Mouse (Mus musculus) lung, adult 2 months (tissue): Measurements from ENCODE around the gene Napepld. TPM values are rescaled to one million over a fixed set of nuclear protein-coding genes. Genes with fewer than 3 reads are reported as not detected.

Experiments
- DNase-seq: peaks from one replicate; pipeline ENCODE4 v3.0.0; 2022
- H3K4me1 ChIP-seq: fragments of 200-500 bp; 2 replicates; pipeline ENCODE4 v1.6.1; 2011; ENCODE audit warnings: low read length; ENCODE audit not compliant: control insufficient read depth, insufficient read depth
- H3K4me3 ChIP-seq: fragments of 200-500 bp; replicated peaks from 2 replicates; pipeline ENCODE3; 2011; ENCODE audit warnings: low read depth, mild to moderate bottlenecking, control low read depth, low read length; ENCODE audit errors: extremely low read depth
- CTCF ChIP-seq: fragments of 200-500 bp; IDR thresholded peaks from 2 replicates; pipeline ENCODE4 v1.5.1; 2011; ENCODE audit warnings: mild to moderate bottlenecking, low read length, control low read depth; ENCODE audit not compliant: insufficient read depth
- POLR2A ChIP-seq: fragments of 200-500 bp; IDR thresholded peaks from 2 replicates; pipeline ENCODE4 v1.6.1; 2011; ENCODE audit warnings: low read depth, mild to moderate bottlenecking, control low read depth, low read length, borderline replicate concordance; ENCODE audit errors: extremely low read depth
- WGBS: fragments of 180-500 bp; shearing (Covaris S2); methylation state at CpG from one replicate; pipeline ENCODE4 v1.1.7; 2018; 5-methylcytosine and 5-hydroxymethylcytosine counted together
- polyA plus RNA-seq: library from polyadenylated mRNA; depleted of rRNA; stranded (reverse); fragments of >200 nt; gene quantifications from 2 replicates; pipeline ENCODE4 v1.2.3, GENCODE M21; 2012

The Napepld gene
- polyA plus RNA-seq, 1 experiment = 3.6 TPM

DNA sequence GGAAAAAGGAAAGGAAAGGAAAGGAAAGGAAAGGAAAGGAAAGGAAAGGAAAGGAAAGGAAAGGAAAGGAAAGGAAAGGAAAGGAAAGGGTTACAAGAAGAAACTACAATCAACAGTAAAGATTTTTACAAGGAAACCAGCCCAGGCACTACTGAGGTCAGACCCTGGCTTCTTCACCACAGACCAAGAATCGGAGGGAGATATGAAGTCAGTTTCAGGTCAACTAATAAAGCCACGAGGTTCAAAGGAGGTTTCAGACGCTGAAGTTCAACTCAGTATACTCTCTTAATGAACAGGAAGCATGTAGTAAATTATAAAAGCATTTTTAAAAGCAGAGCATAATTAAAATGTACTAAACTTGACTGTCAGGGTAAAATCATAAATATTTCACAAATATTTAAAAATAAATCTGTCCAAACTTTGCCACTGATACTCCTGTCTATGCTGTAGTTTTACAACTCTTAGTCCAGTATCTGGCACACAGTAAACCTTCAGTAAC, 7.8 kb downstream of the Napepld start:
- DNase-seq = no peak
- Histone ChIP-seq H3K4me3 (no peak overlapping the region), H3K4me1 (no peaks in the 10 kb centered on the region; the same call in 1 of the 2 replicates)
- TF ChIP-seq CTCF (no peak), POLR2A (no peak)
- WGBS = 50% methylated on average over 3 of the region's 3 CpGs

DNA sequence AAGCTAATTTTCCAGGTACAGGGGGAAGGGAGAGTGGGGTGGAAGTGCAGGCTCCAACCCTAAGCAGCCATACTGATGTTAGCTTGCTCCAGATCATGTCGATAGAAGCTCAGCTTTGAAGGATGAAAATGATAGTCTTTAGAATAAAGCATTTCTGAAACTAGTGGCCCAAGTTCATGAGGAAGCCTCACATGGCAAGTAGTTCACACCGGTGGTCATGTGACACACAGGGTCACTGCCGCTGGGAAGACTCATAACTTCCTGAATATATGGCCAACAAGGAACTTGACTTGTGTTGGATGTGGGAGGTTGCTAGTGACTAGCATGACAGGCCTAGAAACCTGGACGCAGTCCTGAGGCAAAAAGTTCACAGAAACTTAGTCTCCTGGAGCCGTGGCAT, 9.0 kb downstream of the Napepld start:
- WGBS = 92% methylated on average over 5 of the region's 5 CpGs
- TF ChIP-seq POLR2A = no peak
- no peak for TF ChIP-seq CTCF
- Histone ChIP-seq H3K4me3 (no peak overlapping the region), H3K4me1 (no peaks in the 10 kb centered on the region; the same call in 1 of the 2 replicates)
- no peak for DNase-seq

DNA sequence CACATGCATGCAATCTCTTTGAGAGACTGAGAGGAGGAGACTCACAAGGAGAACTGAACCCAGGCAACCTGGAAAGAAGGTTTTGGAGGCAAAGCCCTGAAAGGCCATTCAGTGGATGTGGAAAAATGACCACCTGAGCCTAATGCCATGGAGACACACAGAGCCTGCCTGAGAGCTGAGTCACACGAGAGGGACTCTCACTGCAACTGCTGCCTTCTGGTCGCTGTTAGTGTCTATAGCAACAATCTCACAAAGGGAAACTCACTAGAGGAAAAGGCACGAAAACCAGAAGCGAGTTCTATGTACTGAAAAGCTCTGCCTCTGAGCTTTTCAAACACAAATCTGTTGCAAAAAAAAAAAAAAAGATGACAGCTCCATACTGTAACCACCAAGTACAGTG, 14.2 kb downstream of the Napepld start:
- TF ChIP-seq POLR2A (no peak), CTCF (no peak)
- WGBS = 55% methylated on average over 4 of the region's 4 CpGs
- no peaks in the 10 kb centered on the region for H3K4me1 ChIP-seq
- DNase-seq = no peak
- no peak overlapping the region for H3K4me3 ChIP-seq

DNA sequence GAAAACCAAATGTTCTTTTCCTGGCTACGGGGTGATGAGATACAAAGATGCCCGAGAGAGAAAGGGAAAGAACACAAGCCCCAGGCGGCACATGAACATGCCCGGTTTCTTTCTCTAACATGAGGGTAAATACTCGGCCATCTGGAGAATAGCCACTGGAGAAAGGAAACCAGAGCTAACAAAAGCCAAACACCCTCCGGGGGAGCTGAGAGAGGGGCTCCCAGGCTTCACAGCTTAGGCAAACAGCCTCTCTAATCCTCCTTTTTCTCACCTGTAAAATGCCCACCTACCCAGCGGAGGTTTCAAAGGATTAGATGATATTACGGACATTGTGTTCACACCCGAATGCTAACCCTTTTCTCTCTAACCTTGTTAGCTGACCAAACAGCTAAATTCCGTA, 16.2 kb downstream of the Napepld start:
- no peak overlapping the region for H3K4me3 ChIP-seq
- DNase-seq = no peak
- H3K4me1 ChIP-seq = no peaks in the 10 kb centered on the region
- TF ChIP-seq POLR2A (no peak), CTCF (no peak)
- WGBS = 71% methylated on average over 10 of the region's 10 CpGs

DNA sequence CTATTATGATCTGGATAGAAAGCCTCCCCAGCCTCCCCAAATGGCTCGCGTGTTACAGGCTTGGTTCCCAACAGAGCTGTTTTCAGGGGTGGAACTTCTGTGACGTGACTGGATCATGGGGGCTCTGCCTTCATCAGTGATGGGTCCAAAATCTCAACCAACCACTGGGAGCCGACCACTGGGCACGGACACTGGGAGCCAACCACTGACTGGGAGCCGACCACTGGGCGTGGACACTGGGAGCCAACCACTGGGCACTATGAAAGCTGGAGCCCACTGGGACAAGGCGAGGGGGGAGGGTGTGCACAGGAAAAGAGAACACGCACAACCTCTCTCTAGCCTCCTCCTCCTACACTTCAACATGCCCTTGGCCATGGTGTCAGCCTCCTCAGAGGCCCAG, 17.4 kb downstream of the Napepld start:
- Histone ChIP-seq H3K4me3 (no peak overlapping the region), H3K4me1 (no peaks in the 10 kb centered on the region)
- no peak for DNase-seq
- WGBS = 95% methylated on average over 9 of the region's 9 CpGs
- TF ChIP-seq POLR2A = no peak
- no peak for TF ChIP-seq CTCF

DNA sequence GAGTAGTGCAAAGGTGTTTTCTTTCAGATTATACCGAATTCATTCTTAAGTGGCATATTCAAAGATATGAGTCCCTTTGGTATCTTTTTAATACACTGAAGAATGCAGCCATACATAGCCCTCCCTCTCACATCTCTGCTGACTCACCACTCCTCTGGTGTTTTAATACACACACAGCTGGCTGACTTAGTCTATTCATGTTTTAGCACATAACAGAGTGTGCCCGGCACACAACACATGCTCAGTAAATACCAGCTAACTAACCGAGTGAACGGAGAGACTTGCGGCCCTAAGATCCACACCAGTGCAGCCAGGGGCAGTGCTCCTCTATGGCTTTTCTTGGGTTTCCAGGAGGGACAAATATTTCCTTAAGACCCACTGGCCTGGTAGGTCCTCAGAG, 20.3 kb downstream of the Napepld start:
- DNase-seq = no peak
- no peak overlapping the region for H3K4me3 ChIP-seq
- 64% methylated on average over 5 of the region's 5 CpGs for WGBS
- no peak for TF ChIP-seq CTCF
- TF ChIP-seq POLR2A = no peak
- no peaks in the 10 kb centered on the region for H3K4me1 ChIP-seq

DNA sequence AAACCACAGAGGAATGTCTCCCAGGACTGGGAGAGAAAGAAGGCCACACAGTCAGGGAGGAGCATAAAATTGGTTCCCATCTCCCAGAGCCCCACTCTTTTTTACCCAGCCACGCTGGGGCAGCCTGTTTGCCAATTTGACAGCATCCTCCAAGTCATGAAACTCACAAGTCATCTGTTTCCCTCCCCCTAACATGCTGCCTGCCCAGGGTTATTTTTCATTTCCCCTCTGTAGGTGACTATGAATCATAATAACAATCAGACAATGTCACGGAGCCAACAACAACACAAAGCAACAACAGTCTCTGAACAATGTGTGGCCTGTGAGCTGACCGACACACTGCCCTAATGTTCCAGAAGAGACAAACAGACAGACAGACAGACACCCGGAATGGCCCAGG, 21.2 kb downstream of the Napepld start:
- TF ChIP-seq CTCF = no peak
- TF ChIP-seq POLR2A = no peak
- no peak for DNase-seq
- Histone ChIP-seq H3K4me3 (no peak overlapping the region), H3K4me1 (no peaks in the 10 kb centered on the region)
- 51% methylated on average over 4 of the region's 4 CpGs for WGBS

DNA sequence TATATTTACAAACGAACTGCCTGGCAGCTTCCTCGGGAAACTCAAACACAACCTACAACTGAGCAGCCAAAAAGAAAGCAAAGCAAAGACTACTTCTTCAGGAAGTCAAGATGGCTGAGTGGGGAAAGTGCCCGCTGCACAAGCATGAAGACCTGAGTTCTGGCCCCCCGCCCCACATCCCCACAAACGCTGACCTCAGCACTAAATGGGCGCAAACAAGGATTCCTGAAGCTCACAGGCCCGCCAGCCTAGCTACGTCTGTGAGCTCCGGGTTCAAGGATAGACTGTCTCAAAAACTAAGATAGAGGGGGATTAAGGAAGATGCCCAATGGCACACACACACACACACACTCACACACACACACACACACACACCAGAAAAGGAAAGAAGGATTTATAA, 22.8 kb downstream of the Napepld start:
- H3K4me1 ChIP-seq = no peaks in the 10 kb centered on the region
- no peak for DNase-seq
- no peak overlapping the region for H3K4me3 ChIP-seq
- TF ChIP-seq CTCF = no peak
- TF ChIP-seq POLR2A = no peak
- 91% methylated on average over 9 of the region's 9 CpGs for WGBS

DNA sequence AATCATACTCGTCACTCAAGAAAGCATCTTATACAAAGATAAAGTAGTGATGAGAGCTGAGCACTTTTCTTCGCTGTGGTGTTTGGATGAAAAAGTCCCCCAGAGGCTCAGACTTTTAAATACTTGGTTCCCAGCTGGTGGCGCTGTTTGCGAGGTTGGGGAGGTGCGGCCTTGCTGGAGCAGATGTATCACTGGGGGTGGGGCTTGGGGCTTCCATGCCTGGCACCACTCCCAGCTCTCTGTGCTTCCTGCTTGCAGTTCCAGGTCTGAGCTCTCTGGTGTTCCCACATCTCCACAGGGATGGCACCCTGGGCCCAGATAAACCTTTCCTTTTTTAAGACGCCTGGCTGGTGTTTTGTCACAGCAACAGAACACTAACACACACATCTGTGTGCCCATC, 23.3 kb downstream of the Napepld start:
- no peak for DNase-seq
- WGBS = 93% methylated on average over 6 of the region's 6 CpGs
- H3K4me1 ChIP-seq = peaks cover under 1% of the 10 kb centered on the region; the same call in 1 of the 2 replicates
- H3K4me3 ChIP-seq = no peak overlapping the region
- TF ChIP-seq CTCF (no peak), POLR2A (no peak)

DNA sequence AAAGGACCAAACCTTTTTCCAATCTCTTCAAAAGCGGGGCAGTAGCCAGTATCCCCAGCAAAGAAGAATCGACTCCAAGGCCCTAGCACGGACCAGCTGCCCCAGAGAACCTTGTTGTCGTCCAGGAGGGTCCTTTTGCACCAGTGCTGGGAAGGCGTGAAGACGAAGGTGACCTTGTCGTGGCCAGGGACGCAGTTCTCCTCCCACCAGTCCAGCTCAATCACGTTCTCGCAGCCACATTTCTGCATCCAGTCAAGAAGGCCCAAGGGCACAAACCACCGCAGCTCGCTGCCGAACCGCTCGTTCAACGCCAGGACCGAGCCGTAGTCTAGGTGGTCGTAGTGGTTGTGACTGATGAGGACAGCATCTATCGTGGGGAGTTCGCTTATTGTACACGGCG, 25.7 kb downstream of the Napepld start:
- no peak for DNase-seq
- peaks cover 2% of the 10 kb centered on the region; the same call in 1 of the 2 replicates for H3K4me1 ChIP-seq
- 95% methylated on average over 23 of the region's 23 CpGs for WGBS

DNA sequence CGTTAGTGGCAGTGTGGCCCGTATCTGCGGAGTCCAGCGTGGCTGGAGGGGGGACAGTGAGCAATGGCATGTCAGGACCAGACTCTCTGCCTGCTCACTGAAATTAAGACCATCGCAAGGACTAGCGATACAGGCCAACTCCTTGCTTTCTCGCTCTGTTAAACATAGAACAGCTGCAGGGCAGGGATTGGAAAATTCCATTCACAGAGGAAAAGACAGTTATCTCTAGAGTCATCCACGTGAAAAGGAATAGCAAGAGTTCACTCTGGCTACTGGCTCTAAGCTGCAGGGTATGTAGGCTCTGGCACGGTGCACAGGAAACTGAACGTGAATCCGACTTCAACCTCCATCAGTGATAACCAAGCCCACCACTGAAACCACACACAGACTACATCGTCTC, 26.2 kb downstream of the Napepld start:
- no peak for DNase-seq
- H3K4me3 ChIP-seq = no peak overlapping the region
- TF ChIP-seq POLR2A = no peak
- peaks cover 2% of the 10 kb centered on the region; the same call in 1 of the 2 replicates for H3K4me1 ChIP-seq
- 87% methylated on average over 12 of the region's 12 CpGs for WGBS

More for the DNA sequence above, 25.7 kb downstream of the Napepld start:
- H3K4me3 ChIP-seq = no peak overlapping the region
- TF ChIP-seq CTCF = no peak
- no peak for TF ChIP-seq POLR2A

DNA sequence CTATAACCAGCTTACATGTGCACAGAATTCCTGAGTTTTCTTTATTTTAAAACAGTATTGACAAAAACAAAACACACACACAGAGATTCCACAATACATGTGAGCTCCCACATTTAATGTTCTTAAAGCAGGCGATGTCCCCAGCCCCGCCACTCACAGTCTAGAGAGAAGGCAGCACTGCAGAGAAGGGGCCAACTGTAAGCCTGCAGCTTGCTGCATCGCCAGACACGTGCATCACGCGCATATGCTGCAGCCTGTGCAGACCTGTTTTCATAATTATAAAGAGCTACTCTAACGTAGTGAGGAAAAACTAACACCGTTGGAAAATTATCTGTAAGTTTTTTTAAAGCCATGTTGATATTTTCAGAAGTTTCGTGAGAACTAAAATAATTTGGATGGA, 27.5 kb downstream of the Napepld start:
- 89% methylated on average over 9 of the region's 9 CpGs for WGBS
- Histone ChIP-seq H3K4me3 (no peak overlapping the region), H3K4me1 (peaks cover 2% of the 10 kb centered on the region; the same call in 1 of the 2 replicates)
- TF ChIP-seq CTCF = no peak
- TF ChIP-seq POLR2A = no peak
- no peak for DNase-seq
